Mouse (Mus musculus): ENCODE measurements around the gene Hist1h2ai. TPM values are rescaled to one million over a fixed set of nuclear protein-coding genes. Genes with fewer than 3 reads are reported as not detected.
A peak's percentile ranks its signal among the peaks of the same experiment; 100 is the strongest.
"Not testable (repeated sequence)": the region's sequence is repeated elsewhere in the genome, so short reads cannot be mapped to it uniquely, and the experiment has no call there.

The Hist1h2ai gene
- polyA plus RNA-seq (2014; fragmentation: Nextera tagmentation; extraction: Ambion mirVana), result 5.4 and 7.5 TPM in 2 replicates

- peak within 1 kb of the TSS; percentile 84 for H3K4me2 ChIP-seq (replicated peaks)
- H3K36me3 ChIP-seq (replicated peaks; ENCODE audit: control insufficient read depth, insufficient read depth); H3K27me3 ChIP-seq (ENCODE audit: control insufficient read depth, insufficient read depth, low read length); H3K9me3 ChIP-seq (ENCODE audit: control insufficient read depth, low read length): not testable (repeated sequence)
- H3K4me1 ChIP-seq (replicated peaks; ENCODE audit: control insufficient read depth, insufficient read depth, low read length), result peaks cover 25% of the 10 kb centered on the region
- H3K27ac ChIP-seq, result peak within 1 kb of the TSS; percentile 87
- peak within 1 kb of the TSS; percentile 62 for H3K9ac ChIP-seq
- DNase-seq (ENCODE audit: low spot score) (peak; percentile 97), ATAC-seq (ENCODE audit: low FRiP score) (peak; percentile 95)
- peak within 1 kb of the TSS; percentile 32 for H3K4me3 ChIP-seq (replicated peaks; ENCODE audit: low read length)
- under 1% methylated on average over 28 of the region's 50 CpGs for WGBS
Observed at GRCm38 (mm10) chr13:21715864-21716539, at the start of gene Hist1h2ai, which contains the start of gene Hist1h2bl. Gene Hist1h2ai, plus strand, starts transcription at chr13:21716422. Gene Hist1h2bl, minus strand, starts transcription at chr13:21716143.

- ATAC-seq (ENCODE audit: low FRiP score), result no peak
- 89% methylated on average over 2 of the region's 2 CpGs for WGBS
- no peaks in the 10 kb centered on the region for H3K9me3 ChIP-seq (ENCODE audit: control insufficient read depth, low read length)
Observed at GRCm38 (mm10) chr13:21677305-21677704, 38.9 kb upstream of the Hist1h2ai start, which contains the start of gene Olfr1360. Gene Olfr1360, minus strand, starts transcription at chr13:21677405.

GRCm38 (mm10) chr13:21697811-21698210 is 18.4 kb upstream of the Hist1h2ai start, which contains the start of gene Olfr1359:
Gene Olfr1359, plus strand, starts transcription at chr13:21698111.
- no peaks in the 10 kb centered on the region for H3K27me3 ChIP-seq (ENCODE audit: control insufficient read depth, insufficient read depth, low read length)
- no peak within 1 kb of the TSS for H3K4me2 ChIP-seq (replicated peaks)
- no peak within 1 kb of the TSS for H3K9ac ChIP-seq
- no peak within 1 kb of the TSS for H3K4me3 ChIP-seq (replicated peaks; ENCODE audit: low read length)
- ATAC-seq (ENCODE audit: low FRiP score) (no peak), DNase-seq (ENCODE audit: low spot score) (no peak)
- H3K4me1 ChIP-seq (replicated peaks; ENCODE audit: control insufficient read depth, insufficient read depth, low read length), result no peaks in the 10 kb centered on the region
- no peaks in the 10 kb centered on the region for H3K9me3 ChIP-seq (ENCODE audit: control insufficient read depth, low read length)
- no peaks in the 10 kb centered on the region for H3K36me3 ChIP-seq (replicated peaks; ENCODE audit: control insufficient read depth, insufficient read depth)
- no peak within 1 kb of the TSS for H3K27ac ChIP-seq

More at GRCm38 (mm10) chr13:21677305-21677704, 38.9 kb upstream of the Hist1h2ai start, which contains the start of gene Olfr1360:
- Histone ChIP-seq H3K9ac (no peak within 1 kb of the TSS), H3K4me2 (replicated peaks) (no peak within 1 kb of the TSS), H3K36me3 (replicated peaks; ENCODE audit: control insufficient read depth, insufficient read depth) (no peaks in the 10 kb centered on the region), H3K27me3 (ENCODE audit: control insufficient read depth, insufficient read depth, low read length) (no peaks in the 10 kb centered on the region), H3K4me1 (replicated peaks; ENCODE audit: control insufficient read depth, insufficient read depth, low read length) (no peaks in the 10 kb centered on the region), H3K4me3 (replicated peaks; ENCODE audit: low read length) (no peak within 1 kb of the TSS), H3K27ac (no peak within 1 kb of the TSS)
- DNase-seq (ENCODE audit: low spot score), result no peak

GRCm38 (mm10) chr13:21706669-21707068 is 9.6 kb upstream of the Hist1h2ai start:
- no peak overlapping the region for H3K4me3 ChIP-seq (replicated peaks; ENCODE audit: low read length)
- 73% methylated on average over 4 of the region's 4 CpGs for whole genome bisulfite sequencing
- H3K27ac ChIP-seq, result no peak overlapping the region
- no peak for DNase-seq (ENCODE audit: low spot score)
- H3K4me2 ChIP-seq (replicated peaks), result no peak overlapping the region
- H3K9ac ChIP-seq, result no peak overlapping the region
- H3K4me1 ChIP-seq (replicated peaks; ENCODE audit: control insufficient read depth, insufficient read depth, low read length), result no peaks in the 10 kb centered on the region
- no peaks in the 10 kb centered on the region for H3K27me3 ChIP-seq (ENCODE audit: control insufficient read depth, insufficient read depth, low read length)
- no peak for ATAC-seq (ENCODE audit: low FRiP score)
- H3K36me3 ChIP-seq (replicated peaks; ENCODE audit: control insufficient read depth, insufficient read depth), result no peaks in the 10 kb centered on the region
- no peaks in the 10 kb centered on the region for H3K9me3 ChIP-seq (ENCODE audit: control insufficient read depth, low read length)

GRCm38 (mm10) chr13:21710031-21710711 is 6.1 kb upstream of the Hist1h2ai start:
- DNase-seq (ENCODE audit: low spot score) (peak; percentile 89), ATAC-seq (ENCODE audit: low FRiP score) (peak; percentile 86)
- H3K36me3 ChIP-seq (replicated peaks; ENCODE audit: control insufficient read depth, insufficient read depth), result no peaks in the 10 kb centered on the region
- WGBS, result under 1% methylated on average over 32 of the region's 32 CpGs
- no peaks in the 10 kb centered on the region for H3K27me3 ChIP-seq (ENCODE audit: control insufficient read depth, insufficient read depth, low read length)
- H3K4me2 ChIP-seq (replicated peaks), result peak overlapping the region; percentile 67
- peak overlapping the region; percentile 71 for H3K4me3 ChIP-seq (replicated peaks; ENCODE audit: low read length)
- H3K27ac ChIP-seq, result peak overlapping the region; percentile 80
- H3K4me1 ChIP-seq (replicated peaks; ENCODE audit: control insufficient read depth, insufficient read depth, low read length), result peaks cover 3% of the 10 kb centered on the region
- H3K9ac ChIP-seq, result peak overlapping the region; percentile 72
- H3K9me3 ChIP-seq (ENCODE audit: control insufficient read depth, low read length), result no peaks in the 10 kb centered on the region

GRCm38 (mm10) chr13:21710821-21711525 is 5.2 kb upstream of the Hist1h2ai start:
- H3K27ac ChIP-seq, result no peak overlapping the region
- H3K9ac ChIP-seq, result peak overlapping the region; percentile 47
- peak overlapping the region; percentile 71 for H3K4me3 ChIP-seq (replicated peaks; ENCODE audit: low read length)
- H3K36me3 ChIP-seq (replicated peaks; ENCODE audit: control insufficient read depth, insufficient read depth), result no peaks in the 10 kb centered on the region
- H3K4me2 ChIP-seq (replicated peaks), result peak overlapping the region; percentile 67
- H3K9me3 ChIP-seq (ENCODE audit: control insufficient read depth, low read length), result no peaks in the 10 kb centered on the region
- H3K27me3 ChIP-seq (ENCODE audit: control insufficient read depth, insufficient read depth, low read length), result no peaks in the 10 kb centered on the region
- H3K4me1 ChIP-seq (replicated peaks; ENCODE audit: control insufficient read depth, insufficient read depth, low read length), result peaks cover 8% of the 10 kb centered on the region
- 3% methylated on average over 22 of the region's 22 CpGs for WGBS
- DNase-seq (ENCODE audit: low spot score) (peak; percentile 97), ATAC-seq (ENCODE audit: low FRiP score) (peak; percentile 85)

GRCm38 (mm10) chr13:21711698-21712097 is 4.5 kb upstream of the Hist1h2ai start:
- no peaks in the 10 kb centered on the region for H3K27me3 ChIP-seq (ENCODE audit: control insufficient read depth, insufficient read depth, low read length)
- peak overlapping the region; percentile 47 for H3K9ac ChIP-seq
- H3K27ac ChIP-seq, result no peak overlapping the region
- no peak for DNase-seq (ENCODE audit: low spot score)
- no peak for ATAC-seq (ENCODE audit: low FRiP score)
- peaks cover 8% of the 10 kb centered on the region for H3K4me1 ChIP-seq (replicated peaks; ENCODE audit: control insufficient read depth, insufficient read depth, low read length)
- H3K9me3 ChIP-seq (ENCODE audit: control insufficient read depth, low read length), result no peaks in the 10 kb centered on the region
- peak overlapping the region; percentile 71 for H3K4me3 ChIP-seq (replicated peaks; ENCODE audit: low read length)
- H3K36me3 ChIP-seq (replicated peaks; ENCODE audit: control insufficient read depth, insufficient read depth), result no peaks in the 10 kb centered on the region
- 18% methylated on average over 4 of the region's 4 CpGs for WGBS
- H3K4me2 ChIP-seq (replicated peaks), result peak overlapping the region; percentile 67

- Histone ChIP-seq H3K4me2 (replicated peaks) (peak overlapping the region; percentile 84), H3K27ac (peak overlapping the region; percentile 68; the same call in 1 of the 2 replicates), H3K4me1 (replicated peaks; ENCODE audit: control insufficient read depth, insufficient read depth, low read length) (peaks cover 25% of the 10 kb centered on the region), H3K27me3 (ENCODE audit: control insufficient read depth, insufficient read depth, low read length) (no peaks in the 10 kb centered on the region), H3K9me3 (ENCODE audit: control insufficient read depth, low read length) (no peaks in the 10 kb centered on the region), H3K9ac (0 out of 2 replicates have a peak overlapping the region, but pooled peaks have one; percentile 50), H3K4me3 (replicated peaks; ENCODE audit: low read length) (peak overlapping the region; percentile 32), H3K36me3 (replicated peaks; ENCODE audit: control insufficient read depth, insufficient read depth) (no peaks in the 10 kb centered on the region)
- DNase-seq (ENCODE audit: low spot score) (peak; percentile 84), ATAC-seq (ENCODE audit: low FRiP score) (no peak)
- 2% methylated on average over 7 of the region's 7 CpGs for WGBS
Observed at GRCm38 (mm10) chr13:21714725-21715124, 1.5 kb upstream of the Hist1h2ai start.

Data from hindbrain, embryonic 14.5 days (tissue).